Mouse (Mus musculus): ENCODE data around the gene Il27ra.

GRCm38 (mm10) chr8:84076849-84077248 is 34.5 kb upstream of the Il27ra start:
- TF ChIP-seq GATA1 (IDR thresholded peaks at IDR 0.05; ENCODE audit: borderline replicate concordance, low read length) (no peak), FLI1 (IDR thresholded peaks at IDR 0.05; ENCODE audit: low read length) (no peak)

Data from megakaryocyte, embryonic 14.5 days (primary cell).